Mouse (Mus musculus) brain, embryonic 14.5 days (tissue): Measurements from ENCODE around the gene Cdca5.

Source experiments
- CTCF ChIP-seq: fragments of 200-500 bp; IDR thresholded peaks from 2 replicates; pipeline ENCODE4 v1.5.1; 2012; ENCODE audit warnings: inconsistent platforms, mild to moderate bottlenecking, moderate library complexity, borderline replicate concordance; ENCODE audit not compliant: insufficient read depth, insufficient read length; ENCODE audit errors: extremely low read depth
- POLR2A ChIP-seq: fragments of 200-500 bp; IDR thresholded peaks from 2 replicates; pipeline ENCODE4 v1.6.1; 2012; ENCODE audit warnings: mild to moderate bottlenecking, inconsistent platforms, borderline replicate concordance; ENCODE audit not compliant: poor library complexity, insufficient read depth, insufficient read length, severe bottlenecking; ENCODE audit errors: extremely low read depth

GRCm38 (mm10) chr19:6073889-6074288, 10.9 kb upstream of the Cdca5 start:
- TF ChIP-seq POLR2A (no peak), CTCF (no peak)
